Comparison of ENCODE assay signal across 8 mouse cellular contexts in the genomic region with DNA sequence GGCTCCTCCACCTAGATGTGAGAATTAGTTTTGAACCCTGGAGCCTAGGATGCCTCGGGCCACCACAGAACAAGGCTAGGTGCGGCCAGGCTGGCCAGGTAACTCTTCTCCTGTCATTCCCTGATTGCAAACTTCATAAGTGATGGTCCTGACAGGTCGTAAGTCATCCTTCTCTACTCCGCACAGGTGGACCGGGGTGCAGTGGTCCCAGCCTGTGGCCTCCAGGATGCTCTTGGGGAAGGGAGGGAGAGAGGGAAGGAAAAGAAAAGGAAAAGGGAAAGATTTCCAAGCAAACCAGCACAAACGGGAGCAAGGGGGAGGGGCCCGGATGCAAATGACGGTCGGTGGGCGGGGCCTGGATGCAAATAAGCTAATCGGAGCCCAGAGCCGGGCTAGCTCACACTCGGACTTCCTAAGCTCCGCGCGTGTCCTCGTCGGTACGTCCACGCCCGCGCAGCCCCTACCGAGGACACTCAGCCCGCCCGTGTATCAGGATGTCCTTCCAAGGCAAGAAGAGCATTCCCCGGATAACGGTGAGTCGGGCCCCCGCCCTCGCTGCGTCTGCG. TPM values are rescaled to one million over a fixed set of nuclear protein-coding genes. Genes with fewer than 3 reads are reported as not detected.
DNase-seq lines count a peak whose midpoint lies in the region; ATAC-seq and TF ChIP-seq lines count a peak whose summit lies in the region.

A gene (plus strand): TSS at position 373 of the 566 bp plus-strand sequence.

- H3K4me3 ChIP-seq in embryonic facial prominence, embryonic 14.5 days (ENCODE audit: low read depth, low read length): peak within 1 kb of the TSS; percentile 68
- peak within 1 kb of the TSS; percentile 60 for H3K4me3 ChIP-seq in heart, embryonic 13.5 days
- peak within 1 kb of the TSS; percentile 51; the same call in 1 of the 2 replicates for H3K4me3 ChIP-seq in liver, adult 2 months (ENCODE audit: insufficient read depth, low read depth, low read length)
- peak within 1 kb of the TSS; percentile 73 for H3K4me3 ChIP-seq in olfactory bulb, adult 2 months (ENCODE audit: insufficient read depth, low read depth, low read length)

- TF ChIP-seq POLR2A in liver, adult 2 months (IDR thresholded peaks at IDR 0.05; ENCODE audit: extremely low read depth, insufficient read depth, low read length): no peak
- peak; percentile 45; the same call in 1 of the 2 replicates for TF ChIP-seq POLR2A in olfactory bulb, adult 2 months (IDR thresholded peaks at IDR 0.05; ENCODE audit: insufficient read depth, low read depth, low read length)

- H3K27ac ChIP-seq in embryonic facial prominence, embryonic 14.5 days (replicated peaks; ENCODE audit: low read depth, low read length): no peak within 1 kb of the TSS; the same call in 1 of the 2 replicates
- no peak within 1 kb of the TSS; the same call in 1 of the 2 replicates for H3K27ac ChIP-seq in heart, embryonic 13.5 days (replicated peaks)
- no peak within 1 kb of the TSS for H3K27ac ChIP-seq in liver, adult 2 months (replicated peaks; ENCODE audit: insufficient read depth, low read depth, low read length)
- peak within 1 kb of the TSS; percentile 35; the same call in 1 of the 2 replicates for H3K27ac ChIP-seq in olfactory bulb, adult 2 months (ENCODE audit: insufficient read depth, low read depth, low read length)

- no peaks in the 10 kb centered on the region for H3K79me2 ChIP-seq in liver, adult 2 months (ENCODE audit: control insufficient read depth, insufficient read depth, low read length)

- peaks cover 4% of the 10 kb centered on the region for H3K27me3 ChIP-seq in embryonic facial prominence, embryonic 14.5 days (replicated peaks; ENCODE audit: control insufficient read depth, insufficient read depth, low read length)
- H3K27me3 ChIP-seq in heart, embryonic 13.5 days (replicated peaks): peaks cover 87% of the 10 kb centered on the region
- peaks cover 10% of the 10 kb centered on the region; the same call in 1 of the 2 replicates for H3K27me3 ChIP-seq in liver, adult 2 months (ENCODE audit: control insufficient read depth, insufficient read depth, low read length)

- peak within 1 kb of the TSS; percentile 80 for H3K9ac ChIP-seq in embryonic facial prominence, embryonic 14.5 days (ENCODE audit: low read depth, low read length)
- peak within 1 kb of the TSS; percentile 73 for H3K9ac ChIP-seq in heart, embryonic 13.5 days
- no peak within 1 kb of the TSS for H3K9ac ChIP-seq in liver, adult 2 months (ENCODE audit: low read depth, low read length)

- WGBS in embryonic facial prominence, embryonic 14.5 days: 11% methylated on average over 23 of the region's 32 CpGs
- 8% methylated on average over 32 of the region's 32 CpGs for WGBS in heart, embryonic 13.5 days
- WGBS in liver, adult 2 months: 7% methylated on average over 32 of the region's 32 CpGs
- 7% methylated on average over 32 of the region's 32 CpGs for WGBS in olfactory bulb, adult 2 months

- peaks cover 11% of the 10 kb centered on the region; the same call in 1 of the 2 replicates for H3K4me1 ChIP-seq in embryonic facial prominence, embryonic 14.5 days (ENCODE audit: control insufficient read depth, insufficient read depth, low read length)
- peaks cover 14% of the 10 kb centered on the region for H3K4me1 ChIP-seq in heart, embryonic 13.5 days
- H3K4me1 ChIP-seq in liver, adult 2 months (ENCODE audit: control insufficient read depth, insufficient read depth, low read length): no peaks in the 10 kb centered on the region
- peaks cover 17% of the 10 kb centered on the region for H3K4me1 ChIP-seq in olfactory bulb, adult 2 months (ENCODE audit: control insufficient read depth, insufficient read depth, low read length)

- peak; percentile 24 for DNase-seq in gastrocnemius, adult 18-20 months (ENCODE audit: low spot score)
- DNase-seq in gastrocnemius, postnatal 25 days: no peak
- peak; percentile 93 for DNase-seq in embryonic facial prominence, embryonic 14.5 days (ENCODE audit: low spot score)
- DNase-seq in kidney, postnatal 25 days: peak; percentile 60 to 64
- DNase-seq in liver, adult 2 months (ENCODE audit: extremely low read depth, low read depth, low spot score): no peak
- DNase-seq in MN1 (ENCODE audit: low spot score): no peak

- ATAC-seq in embryonic facial prominence, embryonic 14.5 days (ENCODE audit: low read depth): peak; percentile 83
- no peak for ATAC-seq in heart, embryonic 13.5 days (ENCODE audit: extremely low read depth, insufficient number of reproducible peaks, low FRiP score, low TSS enrichment)

- H3K36me3 ChIP-seq in embryonic facial prominence, embryonic 14.5 days (ENCODE audit: control insufficient read depth, insufficient read depth, low read length): peaks cover 11% of the 10 kb centered on the region; the same call in 1 of the 2 replicates
- H3K36me3 ChIP-seq in heart, embryonic 13.5 days: no peaks in the 10 kb centered on the region
- H3K36me3 ChIP-seq in liver, adult 2 months (ENCODE audit: control insufficient read depth, insufficient read depth, low read length): no peaks in the 10 kb centered on the region

- no peaks in the 10 kb centered on the region for H3K9me3 ChIP-seq in embryonic facial prominence, embryonic 14.5 days (ENCODE audit: control insufficient read depth, low read length)
- no peaks in the 10 kb centered on the region for H3K9me3 ChIP-seq in heart, embryonic 13.5 days

- TF ChIP-seq CTCF in liver, adult 2 months (IDR thresholded peaks at IDR 0.05; ENCODE audit: low read depth, low read length): no peak
- TF ChIP-seq CTCF in olfactory bulb, adult 2 months (IDR thresholded peaks at IDR 0.05; ENCODE audit: insufficient read depth, low read depth, low read length): no peak

- peak within 1 kb of the TSS; percentile 85 for H3K4me2 ChIP-seq in embryonic facial prominence, embryonic 14.5 days (ENCODE audit: low read depth, low read length)
- peak within 1 kb of the TSS; percentile 86 for H3K4me2 ChIP-seq in heart, embryonic 13.5 days

RNA-seq across cellular contexts. Expression of the gene that starts here (rescaled TPM):
- total RNA-seq in gastrocnemius, adult 18-20 months (2021): under 1 TPM; 0.16 to 0.17 TPM
- under 1 TPM; 0.28 to 0.35 TPM for total RNA-seq in gastrocnemius, postnatal 25 days (2021)
- polyA plus RNA-seq in embryonic facial prominence, embryonic 14.5 days (2014; fragmentation: Nextera tagmentation; extraction: Ambion mirVana): 19.8 and 28.3 TPM in 2 replicates
- 3.2 and 3.5 TPM in 2 replicates for polyA plus RNA-seq in heart, embryonic 13.5 days (2015; fragmentation: Nextera tagmentation; extraction: Ambion mirVana)
- total RNA-seq in liver, adult 2 months (2014; rRNA removed): 0.28 TPM in 1 of 2 replicates, not detected in the other
- polyA plus RNA-seq in liver, adult 2 months (2012; rRNA removed): 0.07 and 0.11 TPM in 2 replicates
- not detected in 2 replicates for polyA plus RNA-seq in olfactory bulb, adult 2 months (2012; ENCODE audit: insufficient read depth, insufficient read length, low replicate concordance, missing spikeins)

Comparison
In these comparisons a context has a peak if more than half of its experiments do, and no peak if none do; other contexts are left out.
1. Peak in DNase-seq in gastrocnemius, adult 18-20 months; RNA of the gene not detected or under 1 TPM.
2. DNase-seq: peak in embryonic facial prominence, embryonic 14.5 days (single experiment) and kidney, postnatal 25 days (2 of 2); none in gastrocnemius, postnatal 25 days (single experiment), liver, adult 2 months (single experiment) and MN1 (single experiment).
3. Peak in every context shown above with its lines, with median percentiles within 50 percentile points of each other: H3K4me3 ChIP-seq.